Mouse (Mus musculus): Measurements from ENCODE around the gene Aph1b. TPM values are rescaled to one million over a fixed set of nuclear protein-coding genes. Genes with fewer than 3 reads are reported as not detected.
"Not testable (repeated sequence)": the region's sequence is repeated elsewhere in the genome, so short reads cannot be mapped to it uniquely, and the experiment has no call there.

Aph1b gene
- 10 to 100 TPM; 28.6 to 33.2 TPM for total RNA-seq (2021)

DNA sequence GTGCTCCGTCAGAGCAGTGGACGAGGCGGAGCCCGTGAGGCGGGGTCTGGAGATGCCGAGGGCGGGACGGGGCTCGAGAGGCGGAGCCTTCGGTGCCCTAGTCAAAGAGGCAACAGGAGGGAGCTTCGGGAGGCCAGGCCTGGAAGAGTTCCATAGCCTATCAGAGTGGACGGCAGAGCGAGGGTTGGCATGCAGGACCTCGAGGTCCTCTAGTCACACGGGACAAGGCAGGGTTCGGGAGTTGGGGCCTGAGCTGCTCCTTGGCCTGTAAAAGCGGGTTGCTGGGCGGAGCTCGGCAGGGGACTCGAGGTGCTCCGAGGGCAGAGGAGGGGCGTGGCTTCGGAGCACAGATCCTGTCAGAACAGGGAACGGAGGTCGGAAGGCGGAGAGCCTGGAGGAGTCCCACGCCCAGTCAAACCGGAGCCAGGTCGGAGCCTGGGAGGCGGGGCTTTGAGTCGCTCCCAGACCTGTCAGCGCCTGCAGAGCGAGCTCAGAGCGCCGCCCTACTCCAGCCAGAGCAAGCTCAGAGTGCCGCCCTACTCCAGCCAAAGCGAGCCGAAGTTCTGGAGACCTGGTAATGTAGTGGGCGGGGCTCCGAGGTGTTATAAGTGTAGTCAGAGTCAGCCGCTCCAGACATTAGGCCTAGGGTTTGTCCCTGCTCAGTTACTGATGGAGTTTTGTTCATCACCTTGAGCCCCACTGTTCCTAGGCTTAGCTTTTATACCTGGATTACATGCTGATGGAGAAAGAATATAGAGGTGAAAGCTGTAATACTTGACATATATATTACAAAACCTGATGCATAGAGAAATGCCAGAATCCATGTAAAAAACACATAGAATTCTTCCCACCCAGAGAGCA lies at the start of gene Aph1b:
TSS of gene Aph1b (minus strand) at position 27 of the 861 bp plus-strand sequence.
- intact Hi-C loops (cut with DNase I): no loop called here
- DNase-seq: peak; percentile 96

DNA sequence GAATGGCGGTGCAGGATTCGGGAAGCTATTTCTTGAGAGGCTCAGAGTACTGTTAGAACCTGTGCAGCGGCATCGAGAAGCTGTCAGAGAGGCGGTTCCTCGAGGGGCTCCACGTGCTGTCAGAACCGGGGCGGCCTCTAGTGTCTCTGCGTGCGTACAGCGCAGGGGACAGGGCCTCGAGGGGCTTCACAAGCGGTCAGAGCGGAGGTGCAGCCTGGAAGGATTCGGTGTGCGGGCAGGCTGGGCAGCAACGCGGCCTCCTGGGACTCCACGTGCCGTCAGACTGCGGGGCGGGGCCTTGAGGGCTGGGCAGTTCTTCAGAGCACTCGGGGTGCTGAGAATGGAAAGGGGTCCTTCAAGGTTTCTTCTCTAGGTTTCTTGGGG lies 39.8 kb upstream of the Aph1b start:
- intact Hi-C loops (cut with DNase I): no loop called here
- no peak for DNase-seq

DNA sequence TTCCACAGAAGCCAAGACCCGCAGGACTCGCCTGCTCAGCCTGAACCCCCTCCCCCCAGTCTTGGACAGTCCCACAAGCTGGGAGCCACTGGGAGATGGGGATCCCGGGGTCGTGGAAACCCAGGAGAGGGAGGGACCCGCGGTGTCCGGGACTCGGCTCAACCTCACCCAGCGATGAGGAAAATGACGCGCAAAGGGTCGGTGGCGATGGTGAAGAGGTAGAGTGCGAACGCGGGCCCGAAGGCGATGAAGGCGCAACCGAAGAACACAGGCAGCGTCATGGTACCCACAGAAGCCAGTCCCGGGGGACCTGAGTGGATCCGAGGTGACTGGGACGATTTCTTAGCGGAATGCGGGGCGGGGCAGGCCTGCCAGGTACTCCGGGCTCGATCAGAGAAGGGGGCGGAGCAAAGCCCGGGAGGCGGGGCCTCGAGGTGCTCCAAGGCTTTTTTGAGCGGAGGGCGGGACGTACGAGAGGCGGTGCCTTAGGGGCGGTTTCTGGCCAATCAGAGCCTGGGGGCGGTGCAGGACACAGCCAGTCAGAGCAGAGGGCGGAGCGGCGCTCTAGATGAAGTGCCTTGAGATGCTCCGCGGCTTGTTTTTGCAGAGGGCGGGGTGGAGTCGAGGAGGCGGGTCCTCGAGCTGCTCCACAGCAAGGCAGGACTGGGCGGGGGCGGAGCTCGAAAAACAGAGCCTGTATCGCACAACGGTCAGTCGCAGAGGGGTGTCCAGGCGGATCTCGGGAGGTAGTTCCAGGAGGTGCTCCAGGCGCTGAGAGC lies 39.2 kb upstream of the Aph1b start, which contains the start of gene Aph1c:
TSS of gene Aph1c (minus strand) at position 409 of the 779 bp plus-strand sequence.
- DNase-seq: peak; percentile 98
- intact Hi-C loops (cut with DNase I): loop anchor here (5.0 kb wide), 1 partner anchor 322 kb away; the partner anchor contains the start of gene Fbxl22

DNA sequence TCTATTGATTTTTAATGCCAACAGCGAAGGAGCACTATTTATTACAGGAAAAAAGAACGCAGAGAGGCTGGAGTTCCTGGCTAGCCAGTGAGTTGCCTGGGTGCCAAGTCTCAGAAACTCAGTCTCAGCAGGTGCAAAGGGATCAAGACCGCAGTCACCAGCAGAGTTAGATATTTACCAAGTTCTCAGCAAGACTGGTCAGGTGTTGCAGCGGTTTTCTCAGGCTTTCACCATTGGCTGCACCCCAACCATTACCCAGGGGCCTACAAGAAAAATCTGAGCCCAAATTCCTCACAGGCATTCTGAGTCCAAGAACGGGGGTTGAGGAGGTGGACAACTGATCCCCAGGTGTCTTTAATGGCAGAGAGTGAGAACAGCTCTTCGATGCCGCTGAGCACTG lies 38.6 kb upstream of the Aph1b start:
- intact Hi-C loops (cut with DNase I): loop anchor here (5.0 kb wide), 1 partner anchor 322 kb away; the partner anchor contains the start of gene Fbxl22
- DNase-seq: no peak

DNA sequence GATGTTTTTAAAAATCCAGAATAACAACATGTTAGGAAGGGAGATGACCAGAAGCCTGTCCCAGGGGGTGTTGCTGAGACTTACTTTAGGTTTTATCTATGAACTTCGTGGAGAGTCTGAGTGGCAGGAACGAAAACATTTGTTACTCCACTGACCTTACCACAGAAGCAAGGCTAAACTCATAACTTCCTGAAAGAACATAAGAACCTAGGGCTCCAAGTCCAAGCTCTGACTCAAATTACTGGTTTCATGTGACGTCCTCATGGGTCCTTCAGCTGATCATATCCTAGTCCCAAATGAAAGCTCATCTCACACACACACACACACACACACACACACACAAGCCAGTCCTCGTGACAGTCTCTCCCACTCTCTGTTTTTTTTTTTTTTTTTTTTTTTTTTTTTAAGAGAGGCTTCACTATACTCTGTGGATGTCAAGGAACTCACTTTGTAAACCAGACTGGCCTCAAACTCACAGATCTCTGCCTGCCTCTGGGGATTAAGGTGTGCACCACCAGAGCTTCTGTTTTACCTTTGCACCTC lies 37.1 kb upstream of the Aph1b start:
- DNase-seq: no peak
- intact Hi-C loops (cut with DNase I): loop anchor here (5.0 kb wide), 1 partner anchor 320 kb away; the partner anchor contains the start of gene Fbxl22

DNA sequence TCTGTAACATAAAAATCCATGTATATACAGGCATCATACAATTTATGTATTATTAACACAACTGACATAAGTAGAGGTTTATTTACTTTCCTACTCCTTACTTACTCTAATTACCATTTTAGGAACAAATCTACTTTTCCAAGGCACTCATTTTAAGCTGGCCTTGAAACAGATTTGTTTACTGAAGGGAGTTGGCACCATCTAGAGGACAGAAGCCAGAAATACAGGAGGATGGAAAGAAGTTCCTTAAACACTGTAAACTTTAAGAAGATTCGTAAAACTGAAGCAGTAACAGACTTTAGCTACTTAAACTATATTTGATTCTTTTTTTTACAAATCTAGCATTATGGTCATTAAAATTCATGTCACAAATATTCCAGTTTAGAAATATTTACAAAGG lies 30.7 kb upstream of the Aph1b start:
- DNase-seq: no peak
- intact Hi-C loops (cut with DNase I): no loop called here

DNA sequence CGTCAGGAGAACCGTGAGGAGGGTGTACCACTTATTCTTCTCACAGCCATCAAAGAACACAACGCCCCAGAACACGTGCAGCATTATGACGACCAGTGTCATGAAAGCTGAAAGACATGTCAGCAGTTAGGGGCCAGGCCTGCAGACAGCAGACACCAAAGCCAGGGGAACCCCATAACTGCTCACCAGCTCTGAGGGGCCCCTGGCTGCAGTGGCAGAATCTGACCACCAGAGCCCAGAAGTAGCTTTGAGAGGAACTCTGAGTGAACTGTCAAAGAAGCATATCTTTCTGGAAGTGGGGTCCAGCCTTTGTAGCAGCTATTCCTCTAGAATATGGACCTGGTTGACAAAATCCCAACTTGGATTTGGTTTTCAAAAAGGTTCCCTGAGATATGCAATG lies 27.0 kb upstream of the Aph1b start:
- intact Hi-C loops (cut with DNase I); DNase-seq: not testable (repeated sequence)

DNA sequence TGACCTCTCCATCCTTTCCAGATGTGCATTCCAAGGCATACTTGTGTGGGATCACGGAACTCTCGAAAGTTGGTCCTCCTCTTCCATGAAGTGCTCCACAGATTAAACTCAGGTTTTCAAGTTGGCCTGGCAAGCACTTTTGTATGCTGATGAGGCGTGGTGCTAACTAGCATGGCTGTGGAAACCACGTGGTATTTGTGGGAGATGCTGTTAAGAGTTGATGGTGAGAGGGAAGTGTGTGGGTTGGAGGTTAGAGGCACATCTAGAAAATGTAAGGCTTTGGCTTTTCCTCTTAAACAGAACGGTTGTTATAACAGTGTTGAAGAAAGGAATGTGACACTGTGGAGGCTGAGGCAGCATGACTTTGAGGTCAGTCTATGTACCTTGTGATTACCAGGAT lies 25.7 kb upstream of the Aph1b start:
- no peak for DNase-seq
- intact Hi-C loops (cut with DNase I): no loop called here

DNA sequence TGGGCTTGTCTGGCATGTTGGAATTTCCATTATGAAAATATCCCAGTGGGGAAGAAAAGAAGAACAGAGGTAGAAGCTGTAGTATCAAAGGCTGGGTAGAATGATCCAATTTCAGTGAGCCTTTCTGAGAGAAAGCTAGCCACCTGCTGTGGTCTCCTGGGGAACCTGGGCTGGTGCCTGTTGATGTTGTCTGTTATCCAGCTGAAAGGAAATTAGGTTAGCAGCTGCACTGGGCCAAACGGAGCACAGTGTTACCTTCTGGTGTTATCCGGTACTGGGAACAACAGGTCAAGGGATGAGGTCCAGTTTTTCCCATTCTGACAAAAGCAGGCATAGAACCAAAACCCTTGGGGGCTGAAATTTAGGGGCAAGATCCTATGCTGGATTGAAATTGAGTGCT lies 18.1 kb upstream of the Aph1b start:
- intact Hi-C loops (cut with DNase I): no loop called here
- no peak for DNase-seq

DNA sequence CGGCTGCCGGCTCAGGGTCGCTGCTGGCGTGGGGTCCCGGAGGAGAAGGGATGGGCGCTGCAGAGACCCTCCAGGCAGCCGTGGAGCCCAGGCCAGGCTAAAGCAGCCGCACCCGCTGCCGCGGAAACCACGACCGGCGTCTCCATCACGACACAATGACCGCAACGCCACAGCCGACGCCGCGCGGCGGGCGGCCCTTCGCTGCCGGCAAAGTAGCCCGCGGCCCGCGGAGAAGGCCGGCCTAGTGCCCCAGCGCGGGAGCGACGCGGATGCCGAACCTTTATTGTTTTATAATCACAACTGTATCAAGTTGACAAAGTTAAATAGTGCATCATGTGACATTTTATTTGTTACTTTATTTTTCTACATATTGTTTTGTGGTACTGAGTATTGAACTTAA lies 10.7 kb upstream of the Aph1b start:
- intact Hi-C loops (cut with DNase I); DNase-seq: not testable (repeated sequence)

DNA sequence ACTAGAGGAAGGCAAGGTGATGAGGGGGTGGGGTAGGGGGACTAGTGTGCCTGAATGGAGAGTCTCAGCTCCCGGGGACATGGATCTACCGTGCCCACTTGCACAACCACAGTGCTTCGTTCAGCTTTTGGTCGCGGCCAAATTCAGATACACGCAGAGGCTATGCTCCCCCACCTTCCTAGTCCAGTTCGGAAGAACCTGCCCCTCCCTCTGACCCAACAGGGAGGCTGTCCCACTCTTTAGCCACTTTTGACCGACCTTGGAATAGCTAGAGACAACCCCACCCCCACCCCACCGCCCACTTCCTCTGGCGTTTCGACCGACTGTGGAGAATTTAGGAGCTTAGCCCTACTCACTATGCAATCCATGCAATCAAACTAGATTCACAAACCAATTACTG lies 6.7 kb upstream of the Aph1b start:
- intact Hi-C loops (cut with DNase I): no loop called here
- no peak for DNase-seq

DNA sequence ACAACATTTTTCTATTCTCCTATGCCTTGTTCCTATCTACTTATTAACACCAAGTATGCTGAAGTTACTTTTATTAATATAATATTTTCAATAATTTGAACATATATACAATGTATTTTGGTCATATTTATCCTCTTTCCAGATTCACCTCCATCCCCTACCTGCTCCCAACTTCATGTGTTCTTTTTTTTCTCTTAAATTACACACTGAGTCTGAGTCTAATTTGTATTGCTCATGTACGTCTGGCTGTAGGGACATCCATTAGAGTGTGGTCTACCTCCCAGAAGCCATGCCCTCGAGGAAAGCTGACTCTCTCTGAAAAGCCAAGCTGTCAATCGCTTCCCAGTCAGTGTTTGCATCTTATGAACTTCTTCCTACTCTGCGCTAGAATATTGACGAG lies 1.4 kb upstream of the Aph1b start, which contains the start of gene Gm10647:
TSS of gene Gm10647 (plus strand) at position 301 of the 400 bp plus-strand sequence.
- no peak for DNase-seq
- intact Hi-C loops (cut with DNase I): no loop called here

DNA sequence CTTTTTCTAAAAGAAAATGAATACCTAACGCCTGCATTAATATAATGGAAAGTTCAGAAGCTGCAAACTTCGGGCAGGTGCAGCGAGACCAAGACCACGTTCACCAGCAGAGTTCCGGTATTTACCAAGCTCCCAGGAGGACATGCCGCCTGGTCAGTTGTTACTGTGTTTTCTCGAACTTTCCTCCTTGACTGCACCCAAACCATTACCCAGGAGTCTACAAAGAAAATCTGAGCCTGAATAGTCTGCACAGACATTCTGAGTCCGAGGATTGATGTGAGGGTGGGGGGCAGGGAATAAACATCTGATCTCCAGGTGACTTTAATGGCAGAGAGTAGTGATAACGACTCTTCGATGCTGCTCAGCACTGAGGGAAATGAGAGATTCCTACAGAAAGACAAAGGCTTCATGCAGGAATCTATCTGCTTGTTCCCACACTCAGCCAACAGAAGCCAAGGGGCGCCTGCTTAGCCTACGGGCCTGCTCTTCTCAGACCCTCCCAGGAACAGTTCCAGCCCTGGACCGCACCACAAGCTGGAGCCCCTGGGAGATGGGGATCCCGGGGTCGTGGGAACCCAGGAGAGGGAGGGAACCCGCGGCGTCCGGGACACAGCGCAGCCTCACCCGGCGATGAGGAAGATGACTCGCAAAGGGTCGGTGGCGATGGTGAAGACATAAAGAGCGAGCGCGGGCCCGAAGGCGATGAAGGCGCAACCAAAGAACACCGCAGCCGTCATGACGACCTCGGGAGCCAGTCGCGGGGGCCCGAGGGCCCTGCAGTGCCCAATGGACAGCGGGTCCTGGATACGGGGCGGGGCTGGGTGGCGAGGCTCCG lies 444 bp downstream of the Aph1b start:
- intact Hi-C loops (cut with DNase I): no loop called here
- DNase-seq: no peak

DNA sequence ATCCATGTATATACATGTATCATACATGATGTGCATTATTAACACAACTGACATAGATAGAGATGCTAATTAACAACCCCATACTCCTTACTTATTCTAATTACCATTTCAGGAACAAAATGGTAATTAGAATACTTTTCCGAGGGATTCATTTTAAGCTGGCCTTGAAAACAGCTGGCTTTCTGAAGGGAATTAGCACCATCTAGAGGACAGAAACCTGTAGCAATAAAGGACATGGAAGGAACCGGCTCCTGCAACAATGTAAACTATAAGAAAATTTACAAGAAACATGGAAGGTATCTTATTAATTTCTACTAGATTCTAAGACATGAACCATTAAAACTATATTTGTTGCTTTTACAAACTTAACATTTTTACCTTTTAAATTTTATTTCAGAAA lies 7.5 kb downstream of the Aph1b start:
- intact Hi-C loops (cut with DNase I): loop anchor here (5.0 kb wide), 2 partner anchors 141 to 271 kb away; no protein-coding TSS in a partner anchor
- DNase-seq: no peak

DNA sequence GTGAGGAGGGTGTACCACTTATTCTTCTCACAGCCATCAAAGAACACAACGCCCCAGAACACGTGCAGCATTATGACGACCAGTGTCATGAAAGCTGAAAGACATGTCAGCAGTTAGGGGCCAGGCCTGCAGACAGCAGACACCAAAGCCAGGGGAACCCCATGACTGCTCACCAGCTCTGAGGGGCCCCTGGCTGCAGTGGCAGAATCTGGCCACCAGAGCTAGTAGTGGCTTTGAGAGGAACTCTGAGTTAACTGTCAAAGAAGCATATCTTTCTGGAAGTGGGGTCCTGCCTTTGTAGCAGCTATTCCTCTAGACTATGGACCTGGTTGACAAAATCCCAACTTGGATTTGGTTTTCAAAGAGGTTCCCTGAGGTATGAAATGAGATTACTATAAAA lies 10.7 kb downstream of the Aph1b start:
- DNase-seq; intact Hi-C loops (cut with DNase I): not testable (repeated sequence)

DNA sequence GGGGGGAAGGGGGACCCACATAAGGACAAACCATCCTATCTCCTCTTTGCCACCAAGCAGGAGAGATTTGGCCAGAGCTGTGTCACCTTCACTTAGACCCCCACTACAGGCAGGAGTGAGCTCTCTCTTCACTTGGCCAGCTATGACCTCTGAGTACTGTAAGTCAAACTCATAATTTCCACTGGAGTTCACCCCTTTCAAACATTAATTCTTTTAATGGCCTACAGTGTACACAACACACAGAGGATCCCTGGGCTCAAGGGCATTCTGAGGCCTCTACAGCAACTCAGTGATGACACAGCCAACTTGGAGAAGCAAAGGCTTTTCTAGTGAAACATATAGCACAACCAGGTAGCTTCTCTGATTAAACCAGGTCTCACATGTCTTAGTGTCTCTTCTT lies 24.6 kb downstream of the Aph1b start:
- intact Hi-C loops (cut with DNase I): no loop called here
- no peak for DNase-seq

DNA sequence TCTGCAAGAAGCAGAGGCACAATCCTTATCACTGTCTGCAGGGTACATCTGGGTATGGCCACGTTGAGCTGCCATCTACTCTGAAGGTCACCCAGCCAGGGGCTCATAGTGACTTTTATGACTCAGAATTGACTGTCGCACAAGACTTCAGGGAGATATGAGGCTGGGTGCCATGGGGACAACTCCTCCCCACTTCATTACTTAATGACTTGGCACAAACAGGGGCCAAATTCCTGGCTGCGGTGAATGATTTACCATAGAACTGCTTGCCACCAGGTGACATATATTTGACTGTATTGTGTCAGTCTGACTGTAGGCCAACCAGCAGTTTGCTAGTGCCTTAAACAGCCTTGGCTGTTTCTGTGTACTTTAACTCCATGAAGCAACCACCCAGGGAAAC lies 26.0 kb downstream of the Aph1b start:
- intact Hi-C loops (cut with DNase I): no loop called here

DNA sequence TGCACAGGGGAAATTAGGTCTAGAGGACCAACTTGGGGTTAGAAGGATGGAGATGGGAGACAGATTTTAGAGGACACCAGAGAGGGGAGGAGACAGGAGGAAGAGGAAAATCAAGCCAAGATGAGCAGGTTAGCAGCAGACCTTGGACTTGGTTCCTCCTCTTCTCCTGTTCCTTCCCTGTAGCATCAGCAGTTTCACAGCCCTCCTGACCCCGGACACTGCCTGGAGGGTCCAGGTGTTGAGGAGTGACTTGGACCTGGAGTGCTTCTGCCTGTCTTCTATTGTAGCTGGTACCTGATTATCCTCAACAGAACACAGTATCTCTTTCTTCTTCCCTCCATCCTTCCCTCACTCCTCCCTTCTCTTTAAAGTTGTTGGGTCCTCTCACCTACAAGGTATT lies 26.6 kb downstream of the Aph1b start:
- intact Hi-C loops (cut with DNase I): no loop called here
- no peak for DNase-seq

More for the DNA sequence above, 26.0 kb downstream of the Aph1b start:
- no peak for DNase-seq

DNA sequence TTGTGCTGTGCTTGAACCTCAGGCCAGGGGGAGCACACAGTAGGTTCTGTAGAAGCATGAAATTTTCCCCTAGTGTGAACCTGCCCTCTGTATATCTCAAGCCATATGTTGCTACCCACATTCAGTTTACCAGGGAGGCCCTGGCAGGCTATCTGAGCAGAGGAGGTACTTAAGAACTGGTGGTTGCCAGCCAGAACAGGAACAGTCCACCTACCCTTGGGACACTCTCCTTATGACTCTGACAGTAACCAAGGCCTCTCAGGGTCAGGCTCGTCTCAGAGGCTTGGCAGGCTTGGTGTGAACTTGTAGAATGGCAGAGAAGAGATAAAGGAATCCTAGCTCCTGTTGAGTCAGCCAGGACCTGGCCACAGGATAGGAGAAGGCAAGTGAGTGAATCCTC lies 34.3 kb downstream of the Aph1b start:
- DNase-seq: no peak
- intact Hi-C loops (cut with DNase I): no loop called here

DNA sequence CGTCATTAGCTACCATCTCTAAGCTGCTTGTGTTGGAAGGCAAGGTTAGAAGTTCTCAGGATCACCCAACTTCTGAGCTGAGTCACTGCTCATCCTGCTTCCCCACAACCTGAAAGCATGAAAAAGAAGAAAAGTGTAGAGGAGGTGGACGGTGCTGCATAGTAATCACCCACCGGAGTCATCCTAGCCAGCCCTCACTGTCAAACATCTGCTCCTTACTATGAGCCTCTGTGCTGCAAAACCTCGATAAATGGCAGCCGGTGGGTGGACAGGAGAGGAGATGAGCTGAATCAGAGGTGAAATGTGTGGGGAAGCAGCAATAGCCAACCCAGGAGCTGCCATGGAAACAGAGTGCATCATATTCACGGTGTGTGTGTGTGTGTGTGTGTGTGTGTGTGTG lies 42.4 kb downstream of the Aph1b start:
- no peak for DNase-seq
- intact Hi-C loops (cut with DNase I): no loop called here

All from left cerebral cortex, postnatal 4 days (tissue).